Mouse (Mus musculus): ENCODE measurements around the gene Zfp984.
"Not testable (repeated sequence)": the region's sequence is repeated elsewhere in the genome, so short reads cannot be mapped to it uniquely, and the experiment has no call there.

- not testable (repeated sequence) for TF ChIP-seq USF1 (IDR thresholded peaks at IDR 0.05; ENCODE audit: low read depth); POLR2A (IDR thresholded peaks at IDR 0.05; ENCODE audit: insufficient read length, low read depth); REST (IDR thresholded peaks at IDR 0.05; ENCODE audit: insufficient read depth, insufficient read length); TCF12 (IDR thresholded peaks at IDR 0.05; ENCODE audit: insufficient read depth, poor library complexity, severe bottlenecking); CEBPB (IDR thresholded peaks at IDR 0.05; ENCODE audit: insufficient read depth, poor library complexity, severe bottlenecking); E2F4 (IDR thresholded peaks at IDR 0.05; ENCODE audit: insufficient read depth); MYOD1 (IDR thresholded peaks at IDR 0.05; ENCODE audit: control insufficient read depth in 1 of 3, insufficient read length in 2 of 3, low read depth in 2 of 3); MYOG (IDR thresholded peaks at IDR 0.05; ENCODE audit: control insufficient read depth in 1 of 3, insufficient read depth in 1 of 3, insufficient read length in 2 of 3, low read depth in 2 of 3); TCF3 (IDR thresholded peaks at IDR 0.05; ENCODE audit: insufficient read length, low read depth)
Measured at GRCm38 (mm10) chr4:147795308-147795707, 14.3 kb downstream of the Zfp984 start.

Measured in myocyte (in vitro differentiated cells).